Mouse (Mus musculus) cerebellum, postnatal 25 days (tissue): ENCODE results near the gene Txk.

Source experiments
- DNase-seq, 2 experiments: peaks; one replicate each; pipeline ENCODE4 v3.0.0; 2021; ENCODE audit warnings: mixed read lengths in 2 of 2

Txk gene

DNA sequence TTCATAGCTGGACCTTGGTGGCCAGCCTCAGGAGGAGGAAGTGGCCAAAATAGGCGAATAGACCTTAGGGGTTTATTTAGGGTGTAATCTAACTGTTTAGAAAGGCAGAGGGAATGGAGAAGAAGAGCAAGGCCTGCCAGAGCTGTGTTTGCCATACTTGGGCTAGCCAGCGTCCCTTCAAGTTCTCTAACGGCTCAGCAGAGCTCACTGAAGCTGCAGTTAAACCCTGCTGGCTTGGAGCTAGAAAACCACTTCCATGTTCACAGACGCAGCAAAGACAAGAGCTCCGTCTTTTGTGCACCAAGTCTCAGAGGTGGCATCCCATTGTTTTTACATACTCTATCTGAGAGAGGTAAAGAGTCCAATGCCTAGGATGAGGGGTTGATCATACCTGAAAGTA, 2.4 kb downstream of the Txk start:
- no peak for DNase-seq

DNA sequence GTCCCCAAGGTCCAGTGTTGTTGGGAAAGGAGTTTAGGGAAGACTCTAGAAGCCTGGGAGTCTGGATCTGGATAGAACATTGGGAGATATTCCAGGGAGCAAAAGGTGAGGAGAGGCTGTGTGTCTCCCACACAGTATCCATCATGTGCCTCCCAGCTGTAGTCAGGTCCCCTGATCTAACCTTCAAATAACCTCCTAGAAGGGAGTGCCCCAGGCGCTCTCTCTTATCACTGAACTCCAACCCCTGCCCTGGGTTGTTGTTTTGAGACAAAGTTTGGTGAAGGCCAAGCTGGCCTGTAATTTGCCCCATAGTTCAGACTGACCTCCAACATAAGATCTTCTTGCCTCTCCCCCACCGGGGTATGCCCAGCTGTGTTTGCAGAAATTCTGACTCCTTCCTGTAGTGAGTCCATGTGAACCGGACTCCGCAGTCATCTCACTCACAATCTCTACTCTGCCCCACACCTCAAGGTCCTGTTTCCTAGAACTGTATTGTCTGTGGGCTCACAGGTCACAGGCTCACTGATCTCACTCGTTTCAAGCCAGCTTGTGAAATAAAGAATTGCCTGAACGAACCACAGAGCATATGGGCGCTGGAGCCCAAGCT, 3.8 kb downstream of the Txk start:
- no peak for DNase-seq

DNA sequence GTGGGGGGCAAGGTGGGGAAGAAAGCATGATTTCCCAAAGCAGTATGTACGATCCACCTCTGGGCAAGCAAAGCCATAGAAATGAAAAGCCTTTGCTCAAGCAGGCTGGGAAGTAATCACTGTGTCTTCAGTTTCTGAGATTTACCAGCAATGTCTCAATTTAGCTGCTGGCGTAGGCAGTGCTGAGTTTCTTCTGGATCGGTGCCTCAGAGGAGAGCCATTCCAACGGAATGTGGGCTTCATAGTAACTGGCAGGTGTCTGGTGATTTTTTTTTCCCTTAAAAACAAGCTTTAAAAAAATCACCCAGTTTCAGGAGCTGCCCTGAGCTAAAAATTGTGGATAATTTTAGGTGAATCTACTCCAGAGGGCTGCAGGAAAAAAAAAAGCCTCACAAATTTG, 5.2 kb downstream of the Txk start:
- no peak for DNase-seq

DNA sequence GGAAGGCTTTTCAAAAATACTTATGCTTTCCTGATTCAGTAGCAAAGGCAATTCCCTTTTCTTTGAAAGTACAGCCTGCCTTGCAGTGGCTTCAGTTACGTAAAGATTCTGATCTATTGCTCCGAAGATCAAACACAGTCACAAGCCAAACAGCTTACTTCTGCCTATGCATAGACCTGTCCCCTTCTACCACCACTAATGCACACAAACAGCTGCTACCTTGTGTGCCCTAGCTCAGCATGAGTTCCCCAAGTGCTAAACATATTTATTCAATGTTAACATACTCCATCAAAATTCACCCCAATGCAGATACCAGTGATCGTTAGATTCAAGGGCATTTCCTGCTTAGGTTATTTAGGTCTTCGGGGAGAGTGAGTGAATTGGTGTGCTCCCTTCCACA, 6.1 kb downstream of the Txk start:
- DNase-seq, result no peak

GRCm38 (mm10) chr5:72743103-72743502, 9.5 kb downstream of the Txk start:
- no peak for DNase-seq

GRCm38 (mm10) chr5:72736868-72737267, 15.7 kb downstream of the Txk start:
- no peak for DNase-seq

DNA sequence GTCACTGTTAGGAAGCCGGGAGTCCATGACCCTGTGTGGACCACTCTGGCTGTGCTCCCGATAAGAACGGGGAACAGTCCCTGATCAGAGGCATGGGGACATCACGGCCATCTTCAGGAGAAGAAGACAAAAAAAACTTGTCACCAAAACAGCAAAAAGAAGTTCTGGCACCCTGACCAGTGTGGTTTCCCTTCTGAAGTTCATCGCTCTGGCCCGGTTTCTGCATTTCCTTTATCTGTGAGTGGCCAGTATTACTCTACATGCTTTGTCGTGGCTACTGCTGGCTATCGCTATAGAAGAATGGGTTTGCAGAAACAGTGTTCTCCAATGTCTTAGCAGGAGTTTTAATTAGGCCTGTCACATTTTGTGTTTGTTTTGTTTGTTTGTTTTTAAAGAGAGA, 16.1 kb downstream of the Txk start:
- DNase-seq, result no peak

DNA sequence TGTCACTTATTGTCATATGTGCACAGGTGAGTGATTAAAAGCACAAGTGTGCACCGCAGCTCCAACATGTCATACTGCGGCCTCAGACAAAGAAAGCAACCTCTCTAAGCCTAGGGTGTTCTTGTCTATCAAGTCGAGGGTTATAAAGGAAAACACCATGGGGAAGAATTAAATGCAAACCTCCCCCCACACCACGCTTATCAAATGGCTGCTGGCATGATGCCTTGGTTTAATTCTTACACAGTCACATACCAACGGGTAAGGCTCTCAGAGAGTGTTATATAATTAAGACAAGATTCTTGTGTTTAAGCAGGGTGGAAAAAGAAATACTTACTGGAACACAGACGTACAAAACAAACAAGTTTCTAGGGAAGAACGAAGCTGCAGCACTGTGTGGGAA, 16.8 kb downstream of the Txk start:
- no peak for DNase-seq

DNA sequence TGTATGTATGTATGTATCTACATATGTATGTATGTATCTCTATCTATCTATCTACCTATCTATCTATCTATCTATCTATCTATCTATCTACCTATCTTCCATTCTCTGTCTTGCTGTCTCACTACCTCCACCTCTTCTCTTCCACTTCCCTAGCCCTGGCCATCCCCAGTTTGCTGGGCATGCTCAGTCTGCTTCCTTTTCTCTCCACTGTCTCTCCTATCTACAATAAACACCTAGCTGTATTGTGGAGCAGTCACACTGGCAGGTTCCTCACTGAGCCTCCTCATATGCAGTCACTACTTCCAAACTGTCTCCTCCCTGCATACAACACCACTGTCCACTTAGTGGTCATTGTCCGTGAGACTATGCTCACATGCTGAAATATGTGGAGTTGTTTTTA, 19.7 kb downstream of the Txk start:
- no peak for DNase-seq

- DNase-seq, result no peak
Observed at GRCm38 (mm10) chr5:72725404-72725803, 27.2 kb downstream of the Txk start.

GRCm38 (mm10) chr5:72723429-72723828, 29.1 kb downstream of the Txk start:
- no peak for DNase-seq

- DNase-seq, result no peak
Observed at GRCm38 (mm10) chr5:72720587-72720986, 32.0 kb downstream of the Txk start.

GRCm38 (mm10) chr5:72710572-72711278, 41.9 kb downstream of the Txk start:
- DNase-seq, result peak; percentile 44 to 73

- DNase-seq, result no peak
Observed at GRCm38 (mm10) chr5:72709976-72710375, 42.6 kb downstream of the Txk start.

DNA sequence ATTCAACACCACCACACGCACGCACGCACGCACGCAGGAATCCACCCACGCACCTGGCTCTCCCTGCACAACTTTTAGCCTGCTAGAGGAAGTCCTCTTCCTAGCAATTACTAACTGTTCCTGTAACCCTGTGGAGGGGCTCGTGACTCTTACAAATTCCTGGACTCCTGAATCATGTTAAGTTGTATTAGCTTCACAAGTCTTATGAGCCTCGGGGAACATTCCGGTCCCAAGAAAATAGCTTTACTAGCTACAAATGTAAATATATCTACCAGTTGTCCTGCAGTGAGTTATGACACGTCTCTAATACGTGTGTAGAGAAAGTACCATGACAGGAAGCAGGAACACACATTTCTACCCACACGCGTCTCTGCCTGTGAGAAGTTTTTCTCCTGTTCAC, 43.1 kb downstream of the Txk start:
- DNase-seq, result no peak

- DNase-seq, result no peak
Observed at GRCm38 (mm10) chr5:72706722-72707121, 45.9 kb downstream of the Txk start.

DNA sequence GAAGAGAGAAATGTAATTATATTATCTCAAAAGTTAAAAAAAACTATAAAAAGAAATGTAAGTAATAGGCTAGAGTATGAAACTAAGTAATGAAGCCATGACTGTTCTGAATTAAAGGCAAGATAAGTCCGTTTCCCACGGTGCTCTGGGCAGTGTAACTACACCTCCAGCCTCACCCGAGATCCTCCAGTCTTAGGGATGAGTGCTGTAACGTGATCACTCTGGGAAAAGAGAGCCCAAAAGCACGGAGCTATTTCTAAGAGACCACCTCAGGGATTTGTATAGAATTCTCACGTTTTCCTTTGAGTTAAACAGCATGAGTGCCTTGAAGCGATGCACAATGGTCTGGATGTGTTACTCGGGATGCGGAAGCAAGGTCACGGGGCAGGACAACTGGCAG, 46.5 kb downstream of the Txk start:
- no peak for DNase-seq

DNA sequence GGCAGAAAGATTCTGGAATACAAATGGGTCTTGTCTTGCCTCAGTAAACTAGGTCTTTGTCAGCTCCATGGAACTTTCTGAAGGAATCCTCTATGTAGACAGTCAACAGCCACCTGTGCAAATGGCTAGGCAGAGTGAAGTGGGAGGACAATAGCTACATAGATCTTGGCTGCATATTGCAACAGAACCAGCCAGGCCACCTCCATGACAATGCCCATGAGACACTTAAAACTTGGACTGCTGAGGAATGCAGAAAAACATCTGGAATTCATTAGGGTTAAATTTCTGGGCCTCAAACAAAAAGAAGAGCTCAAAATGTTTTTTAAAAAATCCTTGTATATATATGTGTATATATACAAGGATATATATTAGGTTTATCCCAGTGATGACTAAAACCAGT, 50.4 kb downstream of the Txk start:
- DNase-seq, result no peak

DNA sequence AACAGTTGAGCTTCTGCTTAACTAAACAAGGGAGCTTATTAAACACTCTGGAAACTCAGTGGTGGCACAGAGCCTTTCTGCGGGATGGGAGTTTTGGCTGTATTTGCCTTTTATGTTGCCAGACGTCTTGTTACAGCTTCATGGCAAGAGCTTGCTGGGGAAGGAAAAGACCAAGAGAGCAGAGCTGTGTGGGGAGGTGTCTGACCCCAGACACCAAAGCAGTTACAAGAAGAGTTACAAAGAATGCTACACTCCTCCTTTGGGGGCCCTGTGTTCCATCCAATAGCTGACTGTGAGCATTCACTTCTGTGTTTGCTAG, 53.1 kb downstream of the Txk start:
- no peak for DNase-seq

GRCm38 (mm10) chr5:72698818-72699499, 53.6 kb downstream of the Txk start:
- no peak for DNase-seq

GRCm38 (mm10) chr5:72698343-72698742, 54.2 kb downstream of the Txk start:
- no peak for DNase-seq

GRCm38 (mm10) chr5:72696491-72696890, 56.1 kb downstream of the Txk start:
- no peak for DNase-seq

DNA sequence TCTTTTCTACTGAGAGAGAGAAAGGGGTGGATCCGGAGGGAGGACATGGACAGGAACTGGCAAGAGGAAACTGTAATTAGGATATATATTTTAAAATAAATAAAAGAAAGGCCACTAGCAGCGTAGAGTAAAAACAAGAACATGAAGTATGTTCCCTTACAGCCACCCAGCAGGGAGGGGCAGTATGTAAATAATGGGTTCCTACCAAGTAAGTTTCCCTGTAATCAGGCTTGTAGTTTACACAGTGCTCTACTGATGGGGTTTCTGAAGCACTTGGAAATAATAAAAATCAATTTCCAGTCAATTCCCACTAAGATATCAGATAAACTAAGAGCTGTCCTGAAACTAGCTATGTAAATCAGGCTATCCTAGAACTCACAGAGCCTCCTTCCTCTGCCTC, 57.9 kb downstream of the Txk start:
- no peak for DNase-seq

- DNase-seq, result no peak
Observed at GRCm38 (mm10) chr5:72690516-72690915, 62.1 kb downstream of the Txk start.

DNA sequence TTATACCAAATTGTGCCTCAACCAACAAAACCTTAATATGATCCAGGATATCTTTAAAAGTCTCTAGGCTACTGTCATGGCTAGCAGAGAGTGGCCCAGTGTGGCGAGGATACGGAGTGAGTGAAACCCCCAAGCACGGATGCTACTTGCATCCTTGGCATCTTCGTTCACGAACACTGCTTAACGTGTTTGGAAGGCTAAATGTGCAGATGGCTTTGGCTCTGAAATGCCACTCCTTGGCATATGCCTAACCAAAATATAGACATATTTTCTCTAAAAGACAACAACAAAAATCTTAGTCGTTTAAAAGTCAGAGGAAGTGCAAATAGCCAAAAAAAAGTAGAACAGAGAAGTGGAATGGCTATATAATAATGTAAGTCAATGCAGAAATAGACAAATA, 63.0 kb downstream of the Txk start:
- DNase-seq, result no peak
